Mouse (Mus musculus) urinary bladder, postnatal 10 days (tissue): Measurements from ENCODE around the gene Gm21969.

Source experiments
- DNase-seq: peaks from one replicate; pipeline ENCODE4 v3.0.0; 2022; ENCODE audit warnings: low spot score

The Gm21969 gene

GRCm38 (mm10) chr4:139602357-139603244 is at the start of gene Gm21969:
Gm21969 (plus strand) TSS chr4:139603186.
- no peak for DNase-seq

- DNase-seq: no peak
Observed at GRCm38 (mm10) chr4:139555235-139555634, 47.8 kb upstream of the Gm21969 start.

- DNase-seq: no peak
Observed at GRCm38 (mm10) chr4:139555951-139556350, 47.0 kb upstream of the Gm21969 start.

GRCm38 (mm10) chr4:139568361-139568760 is 34.6 kb upstream of the Gm21969 start:
- no peak for DNase-seq

GRCm38 (mm10) chr4:139570756-139571155 is 32.2 kb upstream of the Gm21969 start:
- DNase-seq: no peak

- DNase-seq: no peak
Observed at GRCm38 (mm10) chr4:139572928-139573512, 30.0 kb upstream of the Gm21969 start.

GRCm38 (mm10) chr4:139574156-139574798 is 28.7 kb upstream of the Gm21969 start:
- peak; percentile 94 for DNase-seq

GRCm38 (mm10) chr4:139574799-139575672 is 27.9 kb upstream of the Gm21969 start:
- DNase-seq: no peak

- no peak for DNase-seq
Observed at GRCm38 (mm10) chr4:139575673-139576003, 27.3 kb upstream of the Gm21969 start.

- no peak for DNase-seq
Observed at GRCm38 (mm10) chr4:139576251-139576880, 26.6 kb upstream of the Gm21969 start.

- no peak for DNase-seq
Observed at GRCm38 (mm10) chr4:139577006-139577405, 26.0 kb upstream of the Gm21969 start.

GRCm38 (mm10) chr4:139578389-139578788 is 24.6 kb upstream of the Gm21969 start:
- DNase-seq: no peak

GRCm38 (mm10) chr4:139579003-139579402 is 24.0 kb upstream of the Gm21969 start:
- no peak for DNase-seq

- no peak for DNase-seq
Observed at GRCm38 (mm10) chr4:139579466-139579865, 23.5 kb upstream of the Gm21969 start.

- no peak for DNase-seq
Observed at GRCm38 (mm10) chr4:139580663-139581336, 22.2 kb upstream of the Gm21969 start.

GRCm38 (mm10) chr4:139581427-139582051 is 21.4 kb upstream of the Gm21969 start:
- DNase-seq: no peak

- no peak for DNase-seq
Observed at GRCm38 (mm10) chr4:139582346-139582745, 20.6 kb upstream of the Gm21969 start.

GRCm38 (mm10) chr4:139582903-139583302 is 20.1 kb upstream of the Gm21969 start:
- DNase-seq: no peak

- DNase-seq: no peak
Observed at GRCm38 (mm10) chr4:139583629-139584245, 19.2 kb upstream of the Gm21969 start.

- no peak for DNase-seq
Observed at GRCm38 (mm10) chr4:139584704-139585103, 18.3 kb upstream of the Gm21969 start.
